Mouse (Mus musculus) A20 (cell line): ENCODE measurements at regions not wholly inside any gene's neighbourhood (a gene's known extent, or its start where the extent isn't known, plus 50 kb on each side); places are given as distances from the start of the nearest gene placed in this dataset.

ENCODE experiments used
- DNase-seq: peaks from one replicate; pipeline ENCODE4 v3.0.0-alpha.2; 2011; ENCODE audit warnings: low read depth, low spot score

DNA sequence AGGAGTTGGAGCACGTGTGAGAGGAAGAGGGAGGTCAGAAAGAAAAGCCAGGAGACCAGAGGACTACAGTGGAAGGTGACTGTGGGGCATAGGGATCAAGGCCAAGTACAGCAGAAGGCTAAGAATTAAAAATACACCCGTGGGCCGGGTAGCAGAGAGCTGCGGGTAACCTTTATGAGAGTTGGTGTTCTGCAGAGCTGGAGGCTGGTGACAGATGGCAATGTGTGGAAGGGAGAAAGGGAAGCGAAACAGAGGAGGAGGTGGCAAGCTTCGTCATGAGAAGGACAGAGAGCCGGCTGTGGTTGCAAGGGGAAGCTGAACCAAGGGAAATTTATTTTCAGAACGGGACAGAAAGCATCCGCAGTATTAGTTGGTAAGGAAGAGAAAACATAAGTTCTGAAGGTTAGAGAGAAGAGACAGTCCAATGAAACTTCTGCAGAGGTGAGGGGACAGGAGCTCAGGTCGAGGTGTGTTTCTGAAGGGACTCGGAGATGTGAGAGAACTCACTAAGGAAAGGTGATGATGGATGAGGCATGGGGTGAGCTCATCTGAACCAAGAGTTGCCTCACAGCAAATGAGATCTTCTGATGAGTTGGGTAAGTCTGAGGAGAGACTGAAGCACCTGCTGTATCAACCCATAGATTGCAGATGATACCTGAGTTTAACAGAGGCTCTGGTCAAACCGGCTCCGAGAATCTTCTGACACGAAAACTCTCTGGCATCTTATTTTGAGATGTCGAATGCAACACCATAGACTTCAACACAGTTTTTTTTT lies 200.6 kb downstream of the Gm10260 start:
- DNase-seq: peak; percentile 59

DNA sequence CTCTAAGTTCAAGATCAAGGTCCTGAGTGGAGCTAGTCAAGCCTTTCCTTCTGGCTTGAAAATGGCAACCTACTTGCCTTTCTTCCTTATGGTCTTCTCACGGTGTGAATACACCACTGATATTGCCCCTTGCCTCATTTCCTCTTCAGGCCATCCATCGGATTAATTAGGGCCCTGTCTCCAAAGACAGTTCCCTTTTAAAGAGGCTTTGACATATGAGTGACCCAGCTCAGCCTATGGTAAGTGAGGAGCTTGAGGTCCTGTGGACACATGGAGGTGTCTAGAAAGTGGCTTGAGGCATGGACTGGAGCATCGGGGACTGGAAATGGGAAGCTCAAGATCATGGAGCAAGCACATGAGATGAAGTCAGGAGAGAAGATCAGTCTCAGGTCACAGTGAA lies 201.5 kb downstream of the Gm10260 start:
- no peak for DNase-seq

DNA sequence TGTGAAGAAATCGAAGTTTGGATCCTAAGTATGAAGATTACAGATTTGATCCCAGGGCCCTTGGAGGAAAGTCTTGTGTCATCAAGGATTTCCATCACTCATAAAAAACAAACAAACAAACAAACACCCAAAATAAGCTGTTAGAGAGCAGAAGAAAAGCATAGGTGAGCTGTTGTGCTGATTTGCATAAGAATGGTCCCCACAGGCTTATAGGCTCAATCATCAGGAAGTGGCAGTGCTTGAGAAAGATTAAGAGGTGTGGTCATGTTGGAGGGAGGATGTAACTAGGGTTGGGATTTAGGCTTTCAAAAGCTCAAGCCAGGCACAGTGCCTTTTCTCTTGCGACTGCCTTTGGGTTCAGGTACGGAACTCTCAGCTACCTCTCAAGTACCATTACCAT lies 205.1 kb downstream of the Gm10260 start:
- no peak for DNase-seq

DNA sequence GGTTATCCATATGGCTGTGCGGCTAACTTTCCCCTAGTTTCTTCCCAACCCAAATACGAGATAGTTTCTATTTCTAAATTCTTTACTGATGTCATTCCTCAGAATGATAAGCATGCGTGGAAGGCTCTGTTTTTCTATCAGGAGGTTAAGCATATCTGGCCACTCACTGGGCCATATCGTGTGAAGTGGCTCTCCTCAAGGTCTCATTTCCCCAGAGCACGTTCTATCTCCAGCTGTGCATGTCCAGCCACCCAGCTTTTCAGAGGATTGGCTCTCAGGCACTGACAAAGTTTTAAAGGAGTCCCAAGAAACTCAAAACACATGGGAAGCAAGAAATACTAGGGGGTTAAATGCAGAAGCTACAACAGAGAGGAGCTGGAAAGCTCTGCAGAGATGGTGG lies 205.8 kb downstream of the Gm10260 start:
- DNase-seq: no peak

DNA sequence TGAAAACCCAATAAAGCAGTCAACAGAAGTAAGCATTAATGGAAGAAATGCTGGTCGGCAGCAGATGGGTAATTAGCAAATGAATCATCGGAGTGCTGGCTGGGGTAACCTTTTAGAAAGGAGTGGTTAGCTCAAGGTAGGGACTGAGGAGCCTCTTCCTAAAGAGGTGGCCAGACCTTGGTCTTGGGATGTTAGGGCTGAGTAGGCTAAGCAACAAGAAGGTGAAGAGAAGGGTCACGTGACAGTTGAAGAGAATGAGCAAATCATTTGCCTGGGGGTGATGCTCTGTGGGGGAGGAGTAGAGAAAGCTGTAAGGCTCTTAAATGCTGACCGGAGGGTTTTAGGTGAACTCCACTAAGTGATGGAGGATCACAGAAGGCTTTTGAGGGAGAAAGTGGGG lies 208.2 kb downstream of the Gm10260 start:
- no peak for DNase-seq

DNA sequence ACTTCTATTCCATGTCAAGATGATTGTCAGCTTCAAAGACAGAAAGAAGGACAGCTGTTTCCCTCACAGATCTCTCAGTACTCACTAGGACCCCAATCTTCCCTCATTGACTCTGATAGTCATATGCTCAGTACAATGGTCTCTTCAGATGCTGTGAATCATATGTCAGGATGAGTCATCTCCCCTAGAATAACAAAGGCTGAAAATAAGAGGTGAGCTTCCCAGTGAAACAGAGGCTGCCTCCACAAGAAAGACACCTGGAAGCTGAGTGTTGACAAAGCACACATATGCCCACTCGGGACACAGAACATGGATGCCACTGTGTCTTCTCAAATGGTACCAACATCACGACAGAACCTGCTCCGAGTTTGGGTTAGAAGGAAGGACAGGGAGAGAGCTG lies 209.6 kb downstream of the Gm10260 start:
- DNase-seq: no peak

DNA sequence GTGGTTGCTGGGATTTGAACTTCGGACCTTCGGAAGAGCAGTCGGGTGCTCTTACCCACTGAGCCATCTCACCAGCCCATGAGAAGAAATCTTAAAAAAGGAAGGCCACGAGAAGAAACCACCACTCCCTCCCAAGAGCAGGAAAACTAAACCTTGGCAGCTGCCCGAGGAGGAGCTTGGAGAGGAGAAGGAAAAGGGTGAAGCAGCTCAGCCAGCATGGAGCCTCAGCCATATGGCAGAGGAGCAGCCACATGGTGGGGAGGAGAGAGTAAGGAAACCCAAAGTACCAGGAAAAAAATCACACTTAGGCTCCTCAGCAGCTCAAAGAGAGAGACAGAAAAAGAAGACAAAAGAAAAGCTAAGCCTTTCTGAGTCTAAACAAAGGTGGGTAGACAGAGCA lies 210.3 kb downstream of the Gm10260 start:
- DNase-seq: no peak

DNA sequence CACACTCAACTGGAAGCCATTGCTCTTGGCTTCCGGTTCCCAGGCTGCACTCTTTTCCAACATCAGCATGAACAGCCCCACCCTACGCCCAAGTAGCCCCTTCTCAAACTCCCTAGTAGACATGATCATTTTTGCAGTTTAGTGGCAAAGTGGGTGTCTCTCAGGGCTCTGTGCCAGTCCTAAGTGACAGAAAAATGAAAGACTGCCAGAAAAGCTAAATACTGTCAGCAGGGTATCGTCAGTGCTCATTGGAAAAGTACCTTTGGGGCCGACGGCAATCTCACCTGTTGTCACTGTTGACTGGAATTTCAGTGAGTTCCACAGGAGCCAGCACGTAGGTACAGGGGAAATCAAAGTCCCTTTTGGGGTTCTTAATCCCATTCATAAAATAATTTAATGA lies 211.0 kb downstream of the Gm10260 start:
- no peak for DNase-seq

DNA sequence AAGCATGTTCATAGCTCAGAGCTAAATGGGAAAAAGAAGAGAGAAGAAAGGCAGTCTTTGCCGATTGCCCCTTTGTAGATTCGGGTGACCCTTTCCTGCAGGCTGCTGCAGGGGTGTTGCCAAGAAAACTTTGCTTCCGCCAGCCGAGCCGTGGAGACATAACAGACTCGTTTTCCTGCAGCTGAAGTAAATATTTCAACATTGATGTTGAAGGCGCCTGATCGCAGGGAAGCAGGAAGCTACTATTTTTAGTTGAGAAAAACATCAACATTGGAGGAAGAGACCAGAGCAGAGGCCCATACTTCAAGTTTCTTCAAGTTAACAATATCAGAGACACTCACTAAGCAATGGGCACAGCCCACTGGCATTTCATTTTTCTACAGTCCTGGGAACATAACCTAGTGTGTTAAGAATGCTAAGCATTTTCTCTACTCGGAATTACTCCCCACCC lies 211.9 kb downstream of the Gm10260 start:
- no peak for DNase-seq

DNA sequence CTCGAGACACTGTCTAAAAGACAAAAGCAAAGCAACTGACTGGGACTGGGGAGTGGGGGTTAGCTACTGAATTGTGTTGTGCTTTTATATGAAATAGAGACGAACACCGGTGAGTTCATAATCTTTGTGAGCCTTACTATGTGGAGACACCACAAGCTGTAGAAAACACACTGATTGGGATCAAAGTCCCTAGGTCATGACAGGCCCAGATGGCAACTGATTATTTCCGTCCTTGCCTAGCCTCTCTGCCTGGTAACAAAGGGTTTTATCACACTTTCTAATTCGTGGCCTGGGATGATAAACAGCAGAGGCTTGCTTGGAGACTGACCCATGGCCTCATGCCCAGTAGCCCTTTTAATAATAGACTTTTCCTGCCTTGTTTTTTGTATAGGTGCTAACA lies 213.5 kb downstream of the Gm10260 start:
- DNase-seq: no peak

DNA sequence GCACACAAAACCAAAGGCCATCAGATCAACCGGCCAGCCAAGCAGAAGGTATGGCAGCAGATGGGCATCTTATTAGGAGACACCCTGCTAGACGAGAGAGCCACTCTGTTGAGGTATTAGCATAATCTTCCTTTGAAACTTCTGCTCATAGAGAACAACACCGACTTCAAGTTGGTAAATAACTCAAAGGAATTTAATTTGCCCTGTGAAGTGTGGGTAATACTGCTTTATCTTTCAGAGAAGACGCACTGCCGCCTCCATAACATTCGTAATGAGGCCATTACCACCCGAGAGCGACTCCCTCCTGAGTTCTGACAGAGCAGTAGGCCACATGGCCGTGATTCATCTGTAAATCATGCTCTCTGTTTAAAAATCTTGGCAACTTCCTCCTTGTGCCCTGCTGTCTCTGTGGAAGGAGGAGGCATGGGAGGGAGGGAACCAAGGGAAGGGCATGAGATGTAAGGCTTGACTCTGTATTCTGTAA lies 214.4 kb downstream of the Gm10260 start:
- DNase-seq: no peak

DNA sequence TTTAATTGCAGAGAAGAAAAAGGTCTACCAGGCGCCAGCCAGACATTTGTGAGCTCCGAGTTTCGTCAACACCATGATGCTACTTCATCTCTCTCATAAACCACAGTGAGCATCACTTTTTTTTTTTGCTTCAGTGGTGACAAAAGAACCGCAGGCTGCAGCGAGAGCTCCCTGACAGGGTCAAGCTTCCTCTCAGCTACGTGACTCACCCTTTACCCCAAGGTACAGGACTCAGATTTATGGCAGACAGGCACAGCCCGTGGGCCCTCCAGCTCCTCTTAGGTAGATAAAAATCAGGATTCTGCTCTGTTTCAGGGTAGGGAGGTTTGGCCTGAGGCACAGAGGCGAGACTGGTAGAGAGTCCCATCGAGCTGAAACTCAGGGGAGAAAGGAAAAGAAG lies 220.7 kb downstream of the Gm10260 start:
- DNase-seq: no peak

DNA sequence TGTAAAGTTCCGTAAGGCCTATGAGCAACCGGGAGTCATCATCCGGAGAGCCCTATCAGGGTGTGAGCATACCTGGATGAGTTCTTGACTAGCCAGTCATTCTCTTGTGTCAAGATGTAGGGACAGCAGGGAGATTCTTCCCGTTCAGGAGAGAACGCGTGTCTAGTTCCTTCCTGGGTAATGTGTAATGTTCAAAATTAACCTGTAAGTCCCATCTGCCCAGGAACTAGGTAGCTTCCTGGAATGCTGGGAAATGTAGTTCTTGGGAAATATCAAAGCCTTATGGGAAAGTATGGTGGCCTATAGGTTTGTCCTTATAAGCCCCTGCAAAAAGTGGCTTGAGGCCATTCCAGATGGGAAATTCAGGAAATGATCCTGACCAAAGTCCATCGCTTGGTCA lies 222.0 kb downstream of the Gm10260 start:
- no peak for DNase-seq

DNA sequence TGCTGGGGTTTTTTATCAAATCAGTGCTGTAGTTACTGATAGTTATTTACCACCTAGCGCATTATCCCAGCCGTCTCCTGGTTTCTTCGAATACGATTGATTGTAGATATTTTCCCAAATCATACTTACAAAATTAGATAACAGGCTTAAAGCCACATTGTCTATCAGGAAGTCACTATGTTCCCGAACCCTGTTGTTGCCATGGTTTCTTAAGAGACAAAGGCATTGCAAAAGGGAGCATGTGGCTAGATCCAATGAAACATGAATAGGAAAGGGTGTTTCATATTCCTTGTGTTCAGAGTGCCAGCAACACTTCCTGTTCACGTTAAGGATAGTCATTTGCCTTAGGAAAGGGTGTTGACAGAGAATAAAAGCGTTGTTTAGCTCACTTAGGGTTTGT lies 222.7 kb downstream of the Gm10260 start:
- DNase-seq: no peak

DNA sequence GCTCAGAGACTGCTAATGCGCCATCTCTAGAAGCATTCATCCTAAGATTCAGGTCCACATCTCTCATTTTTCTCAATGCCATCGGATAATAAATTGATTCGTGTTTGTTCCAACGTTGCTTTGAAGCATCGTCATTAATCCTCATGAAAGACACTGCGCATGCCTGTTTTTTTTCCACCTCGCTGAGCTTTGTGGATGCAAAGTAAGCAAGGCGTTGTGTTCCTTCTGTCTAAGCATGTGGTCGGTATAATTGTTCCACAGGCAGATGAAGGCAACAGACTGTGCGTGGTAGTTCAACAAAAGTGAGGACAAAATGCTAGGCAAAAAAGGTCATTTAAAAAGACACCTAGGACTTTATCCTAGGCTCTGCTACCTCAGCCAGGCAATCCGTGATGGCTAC lies 223.2 kb downstream of the Gm10260 start:
- no peak for DNase-seq

DNA sequence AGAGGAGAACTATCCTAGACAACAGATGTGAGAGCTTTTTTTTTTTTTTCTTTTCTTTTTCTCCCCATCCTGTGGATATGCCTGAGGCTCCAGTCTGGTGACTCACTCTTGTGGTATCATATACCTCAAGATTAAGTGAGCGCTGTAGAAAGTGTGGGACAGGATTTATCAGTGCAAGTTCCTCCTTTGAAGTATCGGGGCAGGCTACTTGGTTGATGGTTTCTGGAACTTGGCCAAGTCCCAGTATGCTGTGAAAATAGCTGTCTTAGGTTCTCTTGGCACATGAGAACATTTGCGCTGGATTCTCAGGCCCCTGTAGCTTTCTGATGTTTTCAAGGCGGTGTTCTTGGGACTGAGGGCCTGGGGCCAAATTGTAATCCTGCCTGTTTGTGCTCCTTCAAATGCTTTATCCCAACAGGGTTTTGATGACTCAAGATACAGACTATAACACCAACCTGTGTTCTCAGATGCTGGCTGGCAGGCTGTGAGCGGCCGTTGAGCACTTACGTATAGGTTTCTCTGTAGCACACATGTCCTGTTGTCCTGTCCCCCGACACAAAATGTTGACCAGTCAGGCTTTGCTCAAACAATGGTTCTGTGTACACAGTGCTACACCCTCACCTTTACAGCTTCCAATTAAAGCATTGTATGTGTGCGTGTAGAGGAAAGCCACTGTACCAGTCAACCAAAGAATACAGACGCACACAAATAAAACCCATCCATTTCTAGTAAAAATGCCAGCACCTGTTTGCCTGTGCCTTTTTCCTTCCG lies 226.4 kb downstream of the Gm10260 start:
- DNase-seq: no peak

DNA sequence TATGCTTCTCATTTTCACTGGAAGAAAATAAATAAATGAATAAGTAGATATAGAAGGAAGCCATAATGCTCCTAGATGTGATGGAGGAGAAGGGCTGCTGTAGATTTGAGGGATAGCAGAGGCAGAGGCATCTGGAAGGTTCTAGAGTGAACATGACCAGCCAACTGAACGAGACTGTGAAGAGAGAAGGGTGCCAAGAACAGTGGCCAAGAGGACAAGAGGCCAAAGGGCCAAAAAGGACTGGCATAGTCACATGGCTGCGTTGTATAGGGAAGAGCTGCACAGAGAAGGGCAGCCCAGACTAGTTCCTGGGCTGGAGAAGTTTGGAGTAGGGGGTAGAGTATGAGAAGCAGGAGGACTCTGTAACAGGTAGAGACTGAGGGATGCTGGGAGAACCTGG lies 229.3 kb downstream of the Gm10260 start:
- no peak for DNase-seq

DNA sequence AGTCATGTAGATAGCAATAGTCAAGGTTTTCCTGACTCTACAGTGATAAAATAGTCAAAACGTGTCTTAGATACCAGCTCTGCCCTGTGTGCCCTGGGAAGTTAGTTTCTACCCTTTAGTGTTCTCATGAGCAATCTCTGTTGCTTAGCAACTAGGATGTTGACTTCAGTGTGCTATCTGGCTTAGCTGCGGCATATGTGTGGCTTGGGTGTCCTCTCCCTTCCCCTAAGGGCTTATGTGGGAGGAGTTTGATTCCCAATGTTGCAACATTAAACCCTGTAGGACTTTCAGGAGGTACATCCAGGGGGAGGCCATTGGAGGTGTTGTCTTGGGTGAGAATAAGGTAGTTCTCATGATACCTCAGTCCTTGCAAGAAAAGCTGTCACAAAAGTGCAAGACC lies 229.9 kb downstream of the Gm10260 start:
- no peak for DNase-seq

DNA sequence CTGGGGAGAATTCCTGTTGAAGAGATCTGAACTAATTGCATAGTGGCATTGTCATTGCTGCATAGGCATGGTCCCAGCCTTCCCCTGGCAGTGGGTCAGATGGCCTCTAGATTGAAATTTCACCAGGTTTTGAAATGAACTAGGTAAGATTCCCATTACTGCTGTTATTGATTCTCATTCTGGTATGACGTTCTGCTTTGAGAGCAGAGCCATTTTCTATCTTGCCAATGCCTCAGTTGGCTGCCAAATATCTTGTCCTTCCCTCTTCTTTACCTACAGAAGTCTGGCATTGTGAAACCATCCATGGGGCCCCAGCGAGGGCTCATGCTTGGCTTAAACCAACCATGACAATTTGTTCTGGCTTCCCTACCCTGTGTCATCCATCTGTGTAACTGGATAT lies 232.5 kb downstream of the Gm10260 start:
- DNase-seq: no peak

DNA sequence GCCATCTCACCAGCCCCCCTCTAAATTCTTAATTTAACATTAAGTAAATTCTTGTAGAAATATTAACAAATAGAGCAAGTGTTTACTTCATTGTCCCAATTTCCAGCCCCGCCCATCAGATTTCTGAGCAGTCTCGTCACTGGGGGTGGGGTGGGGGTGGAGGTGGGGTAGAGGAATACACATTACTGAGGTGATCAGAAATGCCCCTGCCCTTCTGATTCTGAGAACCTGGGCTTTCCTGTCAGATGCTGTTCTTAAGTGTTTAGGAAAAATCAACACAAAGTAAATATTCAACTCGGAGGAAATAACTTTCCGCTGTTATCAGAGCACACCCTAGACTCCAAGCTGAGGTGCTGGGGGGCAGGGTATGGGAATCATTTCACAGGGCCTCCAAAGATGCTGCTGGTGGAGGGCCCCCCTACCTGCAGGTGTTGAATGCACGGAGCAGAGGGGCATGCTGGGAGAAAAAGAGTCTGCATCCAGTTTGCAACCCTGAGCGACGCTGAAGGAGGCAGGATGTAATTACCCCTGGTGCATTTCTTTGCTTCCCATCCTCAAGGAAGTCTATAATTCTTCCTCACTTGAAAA lies 235.5 kb downstream of the Gm10260 start:
- no peak for DNase-seq

DNA sequence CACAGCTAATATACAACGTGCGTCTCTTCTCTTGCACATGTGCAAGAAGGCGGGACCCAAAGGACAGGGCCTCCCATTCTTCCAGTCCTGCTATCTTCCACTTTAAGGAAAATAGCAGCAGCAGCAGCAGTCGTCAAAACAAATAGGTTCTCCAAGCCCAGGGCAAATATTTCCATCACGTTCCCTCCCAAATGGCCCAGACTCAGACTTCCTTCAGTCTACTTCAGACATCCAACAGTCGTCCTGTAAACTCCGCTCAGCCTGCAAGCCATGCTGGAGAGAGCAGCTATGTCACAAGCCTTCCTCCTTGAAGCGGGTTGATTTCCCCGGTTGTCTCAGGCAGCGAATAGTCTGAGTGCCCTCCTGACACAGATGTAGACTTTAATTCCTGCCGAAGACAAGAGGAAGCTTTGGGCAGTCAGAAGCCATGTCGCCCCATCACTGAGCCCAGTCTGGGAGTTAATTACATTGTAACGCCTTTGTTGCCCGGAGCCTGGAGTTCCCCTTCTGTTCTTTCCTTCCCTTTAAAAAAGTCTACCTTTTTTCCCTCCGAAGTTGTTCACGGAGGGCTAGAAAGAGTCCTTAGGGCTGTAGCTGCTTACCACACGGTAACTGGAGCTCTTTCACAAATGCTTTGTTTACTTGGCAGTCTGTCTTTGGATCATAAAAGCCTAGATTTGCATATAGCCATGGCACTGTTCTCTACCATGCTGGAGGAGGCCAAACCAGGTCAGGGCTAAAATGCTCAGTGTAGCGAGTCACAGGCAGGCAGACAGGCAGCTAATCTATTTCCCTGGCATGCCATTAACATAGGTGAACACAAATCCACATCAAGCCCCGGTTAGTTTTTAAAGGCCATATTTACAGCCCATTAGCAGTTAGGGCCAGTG lies 236.7 kb downstream of the Gm10260 start:
- no peak for DNase-seq
